Mouse (Mus musculus) cerebellum, postnatal 36 days (tissue): ENCODE measurements around the gene Lekr1.

Experiments
- DNase-seq, 2 experiments: peaks; one replicate each; pipeline ENCODE4 v3.0.0; 2021 to 2022; ENCODE audit warnings: mixed read lengths in 2 of 2

Lekr1 gene

GRCm38 (mm10) chr3:65656902-65657660 lies 8.9 kb upstream of the Lekr1 start:
- no peak for DNase-seq

DNA sequence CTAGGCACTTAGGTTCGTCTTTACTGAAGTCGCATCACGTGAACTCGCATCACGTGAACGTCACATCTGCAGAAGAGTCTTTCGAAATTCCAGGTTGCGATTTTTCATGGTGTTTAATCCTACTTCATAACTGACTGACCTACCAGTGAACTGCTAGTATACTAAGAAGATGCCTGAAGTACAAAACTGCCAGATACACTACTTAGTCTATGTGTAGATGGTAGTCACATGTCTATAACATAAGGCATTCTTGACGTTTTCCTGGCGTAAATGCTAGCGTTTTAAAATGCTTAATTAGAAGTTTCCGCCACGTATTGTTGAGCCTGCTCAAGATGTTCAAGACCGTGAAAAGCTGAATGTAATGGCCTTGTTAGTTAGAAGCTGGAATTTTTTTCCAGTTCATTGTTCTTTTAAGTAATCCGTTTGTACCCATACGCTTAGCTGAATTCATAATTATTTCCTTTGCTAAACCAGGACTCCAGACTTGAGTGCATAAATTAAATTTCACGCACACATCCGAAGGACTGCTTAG lies 7.9 kb upstream of the Lekr1 start:
- no peak for DNase-seq

- DNase-seq, result peak; percentile 58 to 60
Observed at GRCm38 (mm10) chr3:65658721-65659619, 7.1 kb upstream of the Lekr1 start.

DNA sequence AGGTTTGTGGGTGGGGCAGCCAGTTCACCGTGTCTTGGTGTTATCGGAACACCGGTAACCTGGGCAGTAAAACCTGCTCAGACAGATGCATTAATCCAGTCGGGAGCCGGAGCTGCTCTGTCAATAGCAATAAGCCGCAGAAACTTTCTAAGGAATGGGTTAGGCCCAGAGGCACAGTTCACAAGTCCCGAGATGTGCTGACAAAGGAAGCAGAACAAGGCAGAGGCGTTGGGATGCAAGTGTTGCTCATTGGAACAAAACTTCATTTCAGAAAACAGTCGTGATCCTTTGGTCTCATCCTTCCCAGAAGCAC lies 6.5 kb upstream of the Lekr1 start:
- no peak for DNase-seq

GRCm38 (mm10) chr3:65660336-65660735 lies 5.7 kb upstream of the Lekr1 start:
- no peak for DNase-seq

DNA sequence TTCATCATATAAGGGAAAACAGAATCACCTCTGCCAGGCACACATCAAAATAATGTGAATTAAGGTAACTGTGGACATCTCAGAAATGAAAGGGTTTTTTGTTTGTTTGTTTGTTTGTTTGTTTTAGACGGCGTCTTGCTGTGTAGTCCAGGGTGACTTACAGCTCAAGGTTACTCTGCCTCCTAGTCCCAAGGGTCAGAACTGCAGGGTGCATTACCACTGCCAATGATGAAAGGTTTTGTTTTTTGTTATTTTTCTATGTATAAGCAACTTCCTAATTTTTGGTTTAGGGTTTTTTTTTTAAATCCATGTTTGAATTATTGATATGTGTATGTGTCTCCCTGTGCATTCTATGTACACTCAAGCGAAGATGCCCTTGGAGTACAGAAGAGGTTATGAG lies 4.3 kb upstream of the Lekr1 start:
- DNase-seq, result no peak

- DNase-seq, result no peak
Observed at GRCm38 (mm10) chr3:65663176-65663575, 2.9 kb upstream of the Lekr1 start.

DNA sequence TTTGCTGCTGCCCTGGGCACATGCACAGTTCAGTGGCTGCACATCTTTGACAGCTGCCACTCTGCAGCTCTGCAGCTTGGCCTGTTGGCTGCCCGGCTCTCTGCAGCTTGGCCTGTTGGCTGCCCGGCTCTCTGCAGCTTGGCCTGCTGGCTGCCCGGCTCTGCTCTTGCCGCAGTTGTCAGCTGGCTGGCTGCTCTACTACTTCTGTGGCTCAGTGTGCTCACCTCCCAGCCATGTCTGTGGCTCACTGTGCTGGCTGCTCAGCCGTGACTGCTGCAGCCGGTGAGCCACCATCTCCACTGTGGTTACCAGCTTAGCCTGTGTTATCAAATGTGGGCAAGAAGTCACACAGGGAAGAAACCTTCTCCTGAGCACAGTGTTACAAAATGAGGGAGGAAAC lies 4.2 kb downstream of the Lekr1 start:
- DNase-seq, result no peak

DNA sequence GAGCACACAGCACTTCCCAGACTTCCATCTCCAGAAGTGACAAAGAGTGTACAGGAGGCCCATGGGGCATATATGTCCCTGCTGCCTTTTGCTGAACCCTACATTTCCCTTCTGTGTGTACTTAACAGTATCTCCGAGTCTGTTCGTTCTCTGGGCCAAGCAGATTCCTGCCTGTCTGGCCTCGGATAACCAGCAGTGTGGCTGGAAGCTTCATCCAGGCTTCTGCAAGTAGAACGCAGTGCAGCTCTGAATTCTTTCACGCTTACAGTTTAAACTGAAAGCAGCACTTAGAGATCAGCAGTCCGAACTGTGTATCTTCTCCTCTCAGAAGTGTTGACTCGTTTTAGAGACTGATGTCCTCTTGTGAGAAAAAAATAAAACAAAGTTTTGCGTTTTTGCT lies 7.7 kb downstream of the Lekr1 start:
- DNase-seq, result no peak

GRCm38 (mm10) chr3:65680612-65681011 lies 14.6 kb downstream of the Lekr1 start:
- DNase-seq, result no peak

DNA sequence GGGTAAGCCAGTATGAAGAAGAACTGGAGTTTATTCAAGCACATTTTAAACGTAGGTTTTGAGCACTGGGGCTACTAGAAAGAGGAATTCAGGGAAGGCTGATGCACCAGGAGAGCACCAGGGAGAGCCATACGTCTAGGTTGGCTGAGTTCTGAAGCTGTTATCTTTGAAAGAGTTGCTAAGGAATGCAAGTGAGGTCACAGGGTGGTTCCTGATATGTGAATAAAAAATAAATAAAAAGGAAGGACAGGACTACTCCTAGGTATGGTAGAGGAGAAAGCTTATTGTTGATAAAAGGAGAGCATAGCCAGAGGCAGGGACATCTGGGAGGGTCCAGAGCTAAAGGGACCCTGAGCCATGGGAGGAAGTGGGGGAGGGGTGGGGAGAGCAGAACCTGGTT lies 23.7 kb downstream of the Lekr1 start:
- DNase-seq, result no peak

GRCm38 (mm10) chr3:65690850-65691249 lies 24.8 kb downstream of the Lekr1 start:
- DNase-seq, result no peak

DNA sequence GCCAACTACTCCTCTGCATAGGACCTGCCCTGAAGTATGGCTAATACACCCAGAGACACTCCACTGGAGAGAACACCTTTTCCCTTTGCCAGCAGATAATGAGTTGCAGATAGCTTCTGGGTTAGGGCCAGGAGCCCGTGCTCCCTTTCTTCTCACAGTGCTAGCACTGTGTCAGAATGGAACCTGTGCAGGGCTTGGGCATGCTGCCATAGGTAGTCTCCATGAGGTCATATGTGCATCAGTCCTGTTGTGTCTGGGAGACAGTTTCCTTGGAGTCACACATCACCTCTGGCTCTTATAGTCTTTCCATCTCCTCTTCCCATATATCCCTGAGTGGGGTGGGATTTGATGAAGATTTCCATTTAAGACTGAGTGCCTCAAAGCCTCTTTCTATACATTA lies 33.7 kb downstream of the Lekr1 start:
- DNase-seq, result no peak

DNA sequence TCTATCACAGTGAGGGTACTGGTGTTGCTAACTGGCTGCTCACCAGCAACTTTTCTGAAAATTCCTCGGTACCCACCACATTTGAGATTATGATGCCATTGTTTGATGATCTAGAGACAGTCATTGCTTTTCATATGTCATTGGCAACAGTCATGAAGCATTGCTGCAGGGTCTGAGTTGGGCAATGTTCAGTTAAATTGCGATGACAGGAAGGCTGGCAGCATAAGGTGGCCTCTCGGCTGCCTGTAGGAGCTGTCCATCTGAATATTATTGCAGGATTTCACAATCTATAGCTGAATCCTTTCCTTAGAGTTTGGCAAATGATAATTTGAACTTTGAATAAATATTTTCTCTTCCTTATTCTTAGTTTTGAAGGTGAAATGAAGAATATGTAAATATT lies 48.3 kb downstream of the Lekr1 start:
- DNase-seq, result no peak

- no peak for DNase-seq
Observed at GRCm38 (mm10) chr3:65717406-65717805, 51.4 kb downstream of the Lekr1 start.

GRCm38 (mm10) chr3:65722897-65723296 lies 56.9 kb downstream of the Lekr1 start:
- DNase-seq, result no peak

- no peak for DNase-seq
Observed at GRCm38 (mm10) chr3:65723664-65724063, 57.6 kb downstream of the Lekr1 start.

DNA sequence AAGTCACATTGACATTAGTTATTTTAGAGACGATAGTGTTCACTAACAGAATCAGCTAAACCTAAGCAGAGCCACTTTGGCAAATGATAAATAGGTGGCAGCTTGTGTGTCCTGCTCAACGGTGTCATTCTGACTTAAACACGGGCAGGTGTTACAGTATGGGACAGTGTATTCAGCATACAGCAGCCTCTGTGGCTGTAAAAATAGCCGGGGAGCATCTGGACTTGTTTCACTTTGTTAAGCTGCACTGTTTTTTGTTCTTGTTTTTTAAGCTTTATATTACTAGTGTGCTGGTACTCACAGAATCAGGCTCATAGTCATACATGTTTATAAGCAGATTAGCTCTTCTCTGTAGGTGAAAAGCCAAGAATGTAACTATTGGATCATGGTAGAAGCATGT lies 71.8 kb downstream of the Lekr1 start:
- DNase-seq, result no peak

DNA sequence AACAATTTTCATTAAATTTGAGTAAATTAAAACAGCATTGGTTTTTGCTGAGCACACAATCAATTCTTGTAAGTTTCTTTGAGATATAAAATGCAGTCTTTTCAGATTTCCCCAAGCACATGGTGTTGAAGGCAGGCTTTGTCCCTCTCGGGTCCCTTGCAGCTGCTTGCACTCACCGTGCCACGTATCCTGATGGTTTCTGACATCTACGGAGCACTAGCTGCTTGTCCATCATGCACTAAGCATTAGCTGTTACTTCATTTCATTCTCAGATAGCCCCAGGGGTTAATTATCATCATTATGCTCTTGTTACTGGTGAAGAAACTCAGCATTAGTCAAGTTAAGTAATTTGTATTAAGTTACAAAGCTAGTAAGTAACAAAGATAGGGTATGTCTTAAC lies 78.9 kb downstream of the Lekr1 start:
- DNase-seq, result no peak

GRCm38 (mm10) chr3:65764511-65765508 lies 98.8 kb downstream of the Lekr1 start:
- DNase-seq, result no peak

DNA sequence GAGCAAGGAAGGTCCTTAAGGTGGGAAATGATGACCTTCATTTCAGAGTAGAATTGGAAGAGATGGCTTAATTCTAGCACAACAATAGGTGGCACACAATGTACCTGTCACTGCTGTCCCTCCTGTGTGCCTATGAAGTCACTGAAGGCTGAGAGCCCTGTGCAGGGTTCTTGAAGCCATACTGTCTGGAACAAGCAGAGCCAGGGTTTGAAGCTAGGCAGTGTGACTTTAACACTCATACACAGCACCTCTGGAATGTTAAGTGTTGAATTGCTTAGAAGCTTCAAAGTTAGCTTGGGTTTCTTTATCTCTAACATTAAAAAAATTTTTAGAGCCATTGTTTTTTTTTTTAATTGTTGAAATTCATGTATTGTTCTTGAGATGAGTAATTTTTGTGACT lies 100.4 kb downstream of the Lekr1 start:
- DNase-seq, result no peak

DNA sequence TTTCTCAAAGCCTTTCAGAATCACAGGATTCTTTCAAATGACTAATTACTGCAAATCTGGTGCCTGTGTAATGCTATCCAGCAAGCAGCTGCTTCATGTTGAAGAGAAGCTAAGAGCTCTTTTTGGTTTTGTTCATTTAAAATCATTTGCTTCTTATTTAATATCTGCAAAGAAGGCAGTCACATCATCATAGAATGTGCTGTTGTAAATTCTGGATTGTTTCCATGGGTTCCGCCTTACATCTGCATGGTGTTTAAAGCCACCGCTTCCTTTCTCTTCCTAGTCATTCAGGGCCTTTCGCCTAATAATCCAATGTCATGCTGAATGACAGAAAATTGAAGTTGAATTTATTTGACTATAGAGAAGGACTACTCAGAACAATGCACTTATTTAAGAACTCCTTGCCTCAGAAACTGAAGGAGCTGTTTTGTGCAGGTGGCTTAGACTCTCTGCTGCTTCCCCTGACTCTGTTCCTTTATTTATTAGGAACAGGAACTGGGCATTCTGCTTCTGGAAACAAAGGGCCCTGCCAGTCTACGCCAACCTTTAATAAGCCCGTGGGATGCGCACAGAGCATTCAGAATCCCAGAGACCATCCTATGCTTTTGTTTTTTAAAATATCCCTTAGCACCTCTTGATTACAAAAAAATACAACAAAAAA lies 101.3 kb downstream of the Lekr1 start:
- DNase-seq, result no peak
